Mouse (Mus musculus) erythroblast, adult 5-6 weeks (primary cell): ENCODE results near the gene Dnah10. TPM values are rescaled to one million over a fixed set of nuclear protein-coding genes. Genes with fewer than 3 reads are reported as not detected.
"Not testable (repeated sequence)": the region's sequence is repeated elsewhere in the genome, so short reads cannot be mapped to it uniquely, and the experiment has no call there.

Experiments used
- ATAC-seq: replicated peaks from 2 replicates; pipeline ENCODE4 v1.8.0; 2016; ENCODE audit warnings: moderate number of reproducible peaks, mild to moderate bottlenecking, moderate TSS enrichment, inconsistent platforms; ENCODE audit not compliant: poor library complexity, low FRiP score, severe bottlenecking
- total RNA-seq, 2 experiments: library from RNA; stranded (forward) in 1 of 2; stranded (reverse) in 1 of 2; fragments of 150-400 nt in 1 of 2; fragments of 200-764, 138-1000 nt in 1 of 2; gene quantifications; 2 replicates each; pipeline versions ENCODE4 v1.2.3 to v1.2.4; 2015 to 2017; ENCODE audit warnings: low replicate concordance in 2 of 2

Gene Dnah10
- total RNA-seq (2015; ENCODE audit: low replicate concordance) (2.9 TPM in 1 of 2 replicates, not detected in the other), total RNA-seq (2017; ENCODE audit: low replicate concordance) (under 0.01 TPM in 1 of 2 replicates, not detected in the other)

GRCm38 (mm10) chr5:124724997-124725396 lies at the start of gene Dnah10:
TSS of gene Dnah10 (plus strand) at chr5:124725085.
- no peak for ATAC-seq

DNA sequence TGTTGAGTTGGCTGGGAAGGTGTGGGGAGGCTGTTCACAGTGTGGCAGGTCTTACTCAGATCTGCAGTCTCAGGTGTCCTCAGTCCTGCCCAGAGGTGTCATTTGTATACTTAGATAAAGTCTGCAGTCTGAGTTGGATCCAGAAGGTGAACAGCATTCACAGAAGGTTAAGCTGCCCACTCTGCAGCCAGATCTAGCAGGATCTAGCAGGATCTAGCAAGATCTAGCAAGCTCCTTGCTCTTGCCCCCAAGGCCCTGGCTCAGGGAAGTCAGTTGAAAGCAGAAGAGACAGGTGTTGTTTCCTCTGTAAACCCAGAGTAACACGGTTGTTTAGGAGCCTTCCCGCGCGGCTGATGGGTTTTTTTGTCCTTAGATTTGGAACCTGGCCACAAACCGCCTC lies 11.1 kb upstream of the Dnah10 start:
- no peak for ATAC-seq

DNA sequence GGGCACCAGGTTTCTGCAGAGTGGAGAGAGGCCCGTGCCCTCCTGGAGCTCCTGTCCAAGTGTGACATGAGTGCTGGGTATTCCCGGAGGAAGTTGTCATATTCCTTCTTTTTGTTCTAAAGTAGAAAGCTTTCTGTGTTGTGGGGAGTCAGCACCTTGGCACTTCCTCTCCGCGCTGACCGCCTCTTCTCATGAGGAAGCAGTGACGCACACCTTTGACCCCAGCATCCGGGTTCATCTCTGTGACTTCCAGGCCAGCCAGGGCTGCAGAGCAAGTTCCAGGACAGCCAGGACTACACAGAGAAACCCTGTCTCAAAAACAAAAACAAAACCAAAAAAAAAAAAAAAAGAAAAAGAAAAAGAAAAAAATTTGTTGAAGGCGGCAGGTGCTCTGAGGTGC lies 9.8 kb upstream of the Dnah10 start:
- no peak for ATAC-seq

GRCm38 (mm10) chr5:124717969-124718368 lies 6.9 kb upstream of the Dnah10 start:
- no peak for ATAC-seq

GRCm38 (mm10) chr5:124718396-124718795 lies 6.5 kb upstream of the Dnah10 start:
- ATAC-seq: no peak

DNA sequence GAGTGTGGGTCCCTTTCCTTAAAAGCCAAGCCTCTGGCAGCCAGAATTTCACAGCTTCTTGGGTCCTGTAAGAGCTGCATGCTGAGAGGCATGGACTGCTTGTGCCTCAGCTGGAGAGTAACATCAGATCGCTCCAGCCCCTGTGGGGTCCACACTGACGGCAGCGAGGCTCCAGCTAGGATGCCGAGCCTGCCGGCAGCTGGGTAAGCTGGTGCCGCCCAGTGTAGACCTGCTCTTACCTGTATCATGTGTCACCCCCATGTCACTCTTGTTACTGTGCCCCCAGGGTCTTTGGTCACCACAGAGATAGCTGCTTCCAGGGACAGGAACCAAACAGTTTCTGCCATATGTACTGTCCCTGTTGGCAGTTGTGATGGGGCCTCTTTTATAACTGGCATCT lies 1.8 kb upstream of the Dnah10 start:
- ATAC-seq: no peak

DNA sequence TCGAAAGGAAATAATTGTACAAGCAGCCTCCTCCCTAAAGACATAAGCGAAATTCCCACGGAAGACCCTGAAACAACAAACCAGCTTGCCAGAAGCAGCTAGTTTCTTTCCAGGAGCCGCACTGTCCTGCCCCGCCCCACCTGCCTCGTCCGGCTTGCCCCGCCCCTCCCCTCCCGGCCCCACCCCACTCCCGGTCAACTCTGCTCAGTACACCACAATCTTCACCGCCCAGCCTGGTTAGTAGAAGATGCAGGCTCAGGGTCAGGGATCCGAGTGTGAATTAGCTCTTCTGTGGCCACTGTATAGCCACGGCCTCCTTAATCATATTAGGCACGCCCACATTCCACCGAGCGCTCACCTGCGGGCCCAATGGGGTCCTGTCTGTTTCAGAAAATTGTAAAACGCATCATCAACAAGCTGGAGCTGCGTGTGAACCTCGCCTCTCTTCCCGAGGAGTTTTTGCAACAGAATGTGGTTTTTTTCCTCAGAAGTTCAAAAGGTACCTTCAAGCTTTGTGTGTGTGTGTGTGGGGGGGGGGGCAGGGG lies 4.8 kb downstream of the Dnah10 start:
- no peak for ATAC-seq

- no peak for ATAC-seq
Observed at GRCm38 (mm10) chr5:124733961-124734360, 9.1 kb downstream of the Dnah10 start.

DNA sequence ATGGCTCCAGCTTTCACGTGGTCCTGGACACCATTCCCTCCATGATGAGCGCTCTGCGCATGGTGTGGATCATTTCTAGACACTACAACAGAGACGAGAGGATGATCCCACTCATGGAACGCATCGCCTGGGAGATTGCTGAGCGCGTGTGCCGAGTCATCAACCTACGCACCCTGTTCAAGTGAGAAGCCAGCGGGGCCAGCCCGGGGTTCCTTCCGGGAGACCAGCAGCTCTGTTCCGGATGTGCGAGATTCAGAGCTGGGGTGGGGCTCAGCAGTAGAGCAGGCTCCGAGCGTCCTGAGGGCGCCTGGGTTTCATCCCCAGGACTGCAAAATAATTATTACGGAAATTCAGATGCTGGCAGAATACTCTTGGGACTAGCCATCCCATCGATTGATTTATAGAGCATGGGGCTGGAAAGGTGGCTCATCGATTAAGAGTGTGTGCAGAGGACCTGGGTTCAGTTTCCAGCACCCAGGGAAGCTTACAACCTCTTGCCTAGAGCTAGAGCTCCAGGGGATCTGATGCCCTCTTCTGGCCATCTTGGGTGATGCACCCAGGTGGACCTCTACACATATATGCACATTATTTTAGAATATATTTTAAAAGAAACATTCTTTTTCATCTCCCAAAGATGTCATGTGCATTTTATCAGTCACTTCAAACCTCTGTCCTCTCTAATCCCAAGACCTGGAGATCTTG lies 17.2 kb downstream of the Dnah10 start:
- ATAC-seq: no peak

DNA sequence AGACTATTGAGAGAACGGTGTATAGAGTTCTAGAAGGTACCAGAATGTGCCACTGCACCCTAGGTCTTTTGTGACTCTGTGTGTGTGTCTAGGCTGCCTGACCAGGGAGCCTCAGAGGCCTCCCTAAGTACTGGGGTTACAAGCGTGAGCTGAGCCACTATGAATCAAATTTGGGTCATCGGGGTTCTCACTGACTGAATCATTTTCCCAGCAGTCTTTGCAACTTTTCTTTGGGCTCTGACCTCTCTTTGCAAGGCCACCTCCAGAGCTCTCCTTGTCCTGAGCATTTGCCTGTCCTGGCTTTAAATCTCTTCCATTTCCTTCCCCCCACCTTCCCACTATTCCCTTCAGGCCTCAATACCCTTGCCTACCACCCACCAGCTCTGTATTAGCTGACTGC lies 19.0 kb downstream of the Dnah10 start:
- ATAC-seq: no peak

- ATAC-seq: no peak
Observed at GRCm38 (mm10) chr5:124746220-124746619, 21.3 kb downstream of the Dnah10 start.

DNA sequence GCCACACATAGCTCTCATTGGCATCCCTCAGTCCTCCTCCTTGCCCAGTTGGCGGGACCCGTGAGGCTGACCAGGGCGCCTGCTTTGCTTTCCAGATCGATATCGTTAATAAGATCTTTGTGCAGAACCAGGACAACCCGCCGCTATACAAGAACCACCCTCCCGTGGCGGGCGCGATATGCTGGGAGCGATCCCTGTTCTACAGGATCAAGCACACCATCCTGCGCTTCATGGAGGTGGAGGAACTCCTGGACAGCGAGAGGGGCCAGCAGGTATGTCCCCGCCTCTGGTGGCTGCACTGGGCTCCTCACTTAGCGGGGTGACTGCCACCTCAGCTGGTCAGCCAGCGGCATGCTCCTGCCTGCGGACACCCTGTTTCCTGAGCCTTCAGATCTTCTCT lies 23.4 kb downstream of the Dnah10 start:
- ATAC-seq: no peak

DNA sequence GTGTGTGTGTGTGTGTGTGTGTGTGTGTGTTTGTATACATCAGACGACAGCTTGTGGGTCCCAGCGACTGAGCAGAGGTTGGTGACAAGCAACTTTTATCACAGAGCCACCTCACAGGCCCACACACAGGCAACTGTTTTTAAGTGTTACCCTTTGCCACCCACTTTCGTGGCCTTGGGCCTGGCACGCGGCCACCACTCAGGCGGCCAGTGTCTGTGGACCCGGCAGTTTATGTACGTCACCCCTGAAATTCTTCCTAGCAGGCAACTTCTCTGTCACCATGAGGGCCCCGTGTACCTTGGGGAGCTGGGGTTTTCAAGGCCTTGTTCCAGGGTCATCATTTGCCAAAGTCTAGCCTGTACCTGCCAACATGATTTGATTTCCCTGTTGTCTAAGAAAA lies 26.8 kb downstream of the Dnah10 start:
- no peak for ATAC-seq

- no peak for ATAC-seq
Observed at GRCm38 (mm10) chr5:124761011-124761410, 36.1 kb downstream of the Dnah10 start.

DNA sequence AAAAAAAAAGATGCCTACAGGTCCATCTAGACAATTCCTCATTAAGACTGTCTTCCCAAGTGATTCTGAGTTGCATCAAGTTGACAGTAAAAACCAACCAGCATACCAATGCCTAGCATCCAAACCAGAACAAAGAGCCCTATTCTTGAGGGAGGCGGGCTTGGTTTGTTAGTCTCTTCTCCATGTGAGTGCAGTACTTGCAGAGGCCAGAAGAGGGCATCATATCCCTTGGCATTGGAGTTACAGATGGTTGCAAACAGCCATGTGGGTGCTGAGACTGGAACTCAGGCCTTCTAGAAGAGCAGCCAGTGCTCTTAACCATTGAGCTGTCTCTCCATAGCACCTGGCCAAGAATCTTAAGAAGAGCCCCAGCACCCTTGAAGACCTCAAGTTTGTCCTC lies 36.9 kb downstream of the Dnah10 start:
- no peak for ATAC-seq

- ATAC-seq: no peak
Observed at GRCm38 (mm10) chr5:124774552-124774951, 49.7 kb downstream of the Dnah10 start.

GRCm38 (mm10) chr5:124776289-124776688 lies 51.4 kb downstream of the Dnah10 start:
- not testable (repeated sequence) for ATAC-seq

DNA sequence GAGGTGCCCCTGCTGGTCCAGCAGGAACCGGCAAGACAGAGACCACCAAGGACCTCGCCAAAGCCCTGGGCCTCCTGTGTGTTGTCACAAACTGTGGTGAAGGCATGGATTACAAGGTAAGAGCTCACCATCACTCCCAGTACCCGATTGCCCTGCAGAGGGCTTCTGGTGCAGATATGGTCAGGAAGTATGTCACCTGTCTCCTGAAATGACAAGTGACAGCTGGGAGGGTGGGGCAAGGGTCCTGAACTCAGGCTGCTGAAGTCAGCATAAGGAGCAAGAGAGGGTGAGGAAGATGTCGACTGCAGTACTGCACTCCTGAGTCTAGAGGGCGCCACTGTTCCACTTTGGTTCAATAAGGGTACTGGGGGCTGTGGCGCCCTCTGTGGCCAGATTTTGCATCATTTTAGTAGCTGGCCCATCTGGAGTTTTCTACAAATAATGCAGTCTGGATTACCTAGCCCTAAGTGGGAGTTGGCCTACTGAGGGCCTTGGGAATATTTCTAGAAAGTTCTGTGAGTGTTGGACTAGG lies 52.4 kb downstream of the Dnah10 start:
- ATAC-seq: no peak

DNA sequence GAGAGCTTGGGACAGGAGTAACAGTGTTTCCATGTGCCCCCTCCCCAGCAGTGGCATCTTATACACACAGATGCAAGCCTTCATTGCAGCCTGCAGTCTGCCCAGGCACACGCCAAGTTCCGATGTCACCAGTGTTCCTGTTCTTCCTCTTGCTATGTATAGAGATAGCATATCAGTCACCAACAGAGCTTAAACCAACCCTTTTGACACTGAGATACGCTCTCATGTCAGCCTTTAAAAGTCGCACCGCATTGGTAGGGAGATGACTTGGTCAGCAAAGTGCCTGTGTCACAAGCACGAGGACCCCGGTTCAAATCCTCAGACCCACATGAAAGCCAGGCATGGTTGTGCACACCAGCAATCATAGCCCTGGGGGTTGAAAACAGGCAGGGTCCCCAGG lies 55.0 kb downstream of the Dnah10 start:
- no peak for ATAC-seq

DNA sequence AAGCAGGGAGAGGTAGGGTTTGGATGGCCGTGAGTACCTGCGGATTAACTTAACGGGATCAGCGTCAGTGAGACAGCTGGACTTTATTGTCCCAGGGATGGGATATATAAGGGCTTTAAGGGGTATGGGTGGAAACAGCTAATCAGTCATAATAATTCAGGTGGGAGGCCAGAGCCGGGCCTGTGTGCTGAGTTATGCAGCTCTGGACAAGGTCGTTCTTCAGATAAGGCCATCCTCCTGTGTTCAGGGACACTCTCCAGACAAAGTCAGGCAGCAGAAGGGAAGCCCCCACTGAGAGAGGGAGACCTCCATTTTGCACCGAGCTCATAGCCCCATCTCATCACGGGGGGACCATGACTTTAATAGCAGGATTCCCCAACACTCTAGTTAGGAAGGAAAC lies 56.8 kb downstream of the Dnah10 start:
- no peak for ATAC-seq

GRCm38 (mm10) chr5:124785650-124786049 lies 60.8 kb downstream of the Dnah10 start:
- ATAC-seq: no peak
